In genomic region chr8:8973769-8974168, GRCm38 (mm10) we compare ENCODE assay signal across 14 mouse cellular contexts.
"Had no signal": no experiment of that assay in that cellular context is flagged by ENCODE, and none has a peak within 500 bp of the region (broad histone marks: within the 10 kb centered on the region; RNA-seq: fewer than 3 reads in every experiment).

No protein-coding gene starts in this region.

- H3K27me3 ChIP-seq: liver, embryonic 12.5 days; megakaryocyte, embryonic 14.5 days; midbrain, embryonic 15.5 days; neural tube, embryonic 13.5 days had no signal

- H3K4me2 ChIP-seq: liver, embryonic 12.5 days; midbrain, embryonic 11.5 days; midbrain, embryonic 15.5 days; neural tube, embryonic 13.5 days had no signal

- H3K4me1 ChIP-seq: liver, embryonic 12.5 days; midbrain, embryonic 15.5 days; neural tube, embryonic 13.5 days had no signal

- H3K9me3 ChIP-seq: liver, embryonic 12.5 days; midbrain, embryonic 15.5 days; neural tube, embryonic 13.5 days had no signal

- ATAC-seq: liver, embryonic 12.5 days; midbrain, embryonic 15.5 days had no signal

- H3K9ac ChIP-seq: liver, embryonic 12.5 days; midbrain, embryonic 15.5 days; neural tube, embryonic 13.5 days had no signal

- DNase-seq: kidney, postnatal 14 days; left cerebral cortex, postnatal 4 days; lung, postnatal 14 days; retina, postnatal 1 day; right cerebral cortex, postnatal 4 days; spleen, adult 18-20 months; thymus, adult 18-20 months; thymus, postnatal 14 days had no signal

- H3K4me3 ChIP-seq: liver, embryonic 12.5 days; megakaryocyte, embryonic 14.5 days; midbrain, embryonic 15.5 days; neural tube, embryonic 13.5 days had no signal

- H3K27ac ChIP-seq: liver, embryonic 12.5 days; macrophage; midbrain, embryonic 15.5 days; neural tube, embryonic 13.5 days had no signal

- H3K36me3 ChIP-seq: liver, embryonic 12.5 days; midbrain, embryonic 15.5 days; neural tube, embryonic 13.5 days had no signal
